Mouse (Mus musculus) cortical plate, adult 2 months (tissue): ENCODE data around the gene Rgs3.

Experiments
- CTCF ChIP-seq: fragments of 200-500 bp; IDR thresholded peaks from 2 replicates; pipeline ENCODE4 v1.5.1; 2011; ENCODE audit warnings: mild to moderate bottlenecking, control low read depth, low read length; ENCODE audit not compliant: insufficient read depth; ENCODE audit errors: extremely low read depth
- POLR2A ChIP-seq: fragments of 200-500 bp; IDR thresholded peaks from 2 replicates; pipeline ENCODE4 v1.6.1; 2011; ENCODE audit warnings: mild to moderate bottlenecking, low read length, control low read depth; ENCODE audit not compliant: insufficient read depth; ENCODE audit errors: extremely low read depth

DNA sequence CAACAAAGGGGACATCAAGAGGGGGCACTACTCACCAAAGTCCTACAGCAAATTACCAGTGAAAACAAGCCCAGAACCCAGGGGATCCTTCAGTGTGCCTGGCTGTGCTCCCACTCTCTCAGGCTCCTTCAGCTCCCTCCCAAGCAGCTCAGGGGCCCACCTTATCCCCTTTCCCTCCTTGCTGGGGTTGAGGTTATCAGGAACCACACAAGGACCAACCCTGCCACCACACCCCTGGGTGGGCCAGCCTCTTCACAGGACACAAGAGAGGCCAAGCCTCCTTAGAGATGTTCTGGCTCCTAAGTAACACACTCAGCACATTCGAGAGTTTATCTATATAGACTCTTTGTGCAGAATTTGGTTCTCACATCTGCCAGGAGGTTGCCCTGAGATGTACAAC, 43.1 kb upstream of the Rgs3 start:
- TF ChIP-seq CTCF: no peak
- TF ChIP-seq POLR2A: no peak
